Mouse (Mus musculus): Measurements from ENCODE around the gene Gm20431. TPM values are rescaled to one million over a fixed set of nuclear protein-coding genes. Genes with fewer than 3 reads are reported as not detected.

The Gm20431 gene
- polyA plus RNA-seq, 1 experiment from 2014 or later, result 0.63 TPM

GRCm38 (mm10) chr2:167688498-167689451, 27.5 kb upstream of the Gm20431 start, which contains the start of gene Cebpb:
Cebpb (plus strand) TSS chr2:167688915.
- Histone ChIP-seq H3K4me2 (peak within 1 kb of the TSS; percentile 91), H3K9me3 (replicated peaks) (no peaks in the 10 kb centered on the region), H3K36me3 (replicated peaks) (peaks cover 4% of the 10 kb centered on the region; the same call in 1 of the 2 replicates), H3K9ac (peak within 1 kb of the TSS; percentile 64), H3K27ac (replicated peaks) (peak within 1 kb of the TSS; percentile 83), H3K27me3 (peaks cover 63% of the 10 kb centered on the region), H3K4me1 (replicated peaks) (peaks cover 69% of the 10 kb centered on the region), H3K4me3 (replicated peaks) (peak within 1 kb of the TSS; percentile 71)
- under 1% methylated on average over 125 of the region's 147 CpGs for WGBS (ENCODE audit: insufficient replicate concordance)
- ATAC-seq (ENCODE audit: insufficient read depth), result peak; percentile 68

- Histone ChIP-seq H3K4me3 (replicated peaks) (peak overlapping the region; percentile 71), H3K4me1 (replicated peaks) (peaks cover 73% of the 10 kb centered on the region), H3K4me2 (peak overlapping the region; percentile 91), H3K27me3 (peaks cover 63% of the 10 kb centered on the region), H3K36me3 (replicated peaks) (no peaks in the 10 kb centered on the region), H3K9ac (peak overlapping the region; percentile 64), H3K9me3 (replicated peaks) (no peaks in the 10 kb centered on the region), H3K27ac (replicated peaks) (peak overlapping the region; percentile 83)
- peak; percentile 35 for ATAC-seq (ENCODE audit: insufficient read depth)
- WGBS (ENCODE audit: insufficient replicate concordance), result 35% methylated on average over 12 of the region's 12 CpGs
These were observed 26.8 kb upstream of the Gm20431 start for GRCm38 (mm10) chr2:167688126-167688497.

- peak; percentile 19 for ATAC-seq (ENCODE audit: insufficient read depth)
- Histone ChIP-seq H3K27ac (replicated peaks) (peak overlapping the region; percentile 83), H3K4me2 (peak overlapping the region; percentile 91), H3K4me3 (replicated peaks) (peak overlapping the region; percentile 71; the same call in 1 of the 2 replicates), H3K4me1 (replicated peaks) (peaks cover 73% of the 10 kb centered on the region), H3K27me3 (peaks cover 63% of the 10 kb centered on the region), H3K36me3 (replicated peaks) (no peaks in the 10 kb centered on the region), H3K9ac (no peak overlapping the region), H3K9me3 (replicated peaks) (no peaks in the 10 kb centered on the region)
- 36% methylated on average over 11 of the region's 11 CpGs for WGBS (ENCODE audit: insufficient replicate concordance)
These were observed 26.4 kb upstream of the Gm20431 start for GRCm38 (mm10) chr2:167687651-167688101.

- Histone ChIP-seq H3K4me3 (replicated peaks) (no peak overlapping the region), H3K27me3 (peaks cover 63% of the 10 kb centered on the region), H3K9ac (no peak overlapping the region), H3K36me3 (replicated peaks) (no peaks in the 10 kb centered on the region), H3K27ac (replicated peaks) (peak overlapping the region; percentile 83), H3K4me2 (peak overlapping the region; percentile 91), H3K4me1 (replicated peaks) (peaks cover 71% of the 10 kb centered on the region), H3K9me3 (replicated peaks) (no peaks in the 10 kb centered on the region)
- no peak for ATAC-seq (ENCODE audit: insufficient read depth)
- WGBS (ENCODE audit: insufficient replicate concordance), result 74% methylated on average over 4 of the region's 4 CpGs
These were observed 25.9 kb upstream of the Gm20431 start for GRCm38 (mm10) chr2:167687250-167687586.

- no peak overlapping the region for H3K4me3 ChIP-seq (replicated peaks)
- H3K4me2 ChIP-seq, result peak overlapping the region; percentile 91; the same call in 1 of the 2 replicates
- H3K27ac ChIP-seq (replicated peaks), result peak overlapping the region; percentile 83
- no peaks in the 10 kb centered on the region for H3K9me3 ChIP-seq (replicated peaks)
- H3K4me1 ChIP-seq (replicated peaks), result peaks cover 65% of the 10 kb centered on the region
- no peak for ATAC-seq (ENCODE audit: insufficient read depth)
- peaks cover 59% of the 10 kb centered on the region for H3K27me3 ChIP-seq
- H3K9ac ChIP-seq, result no peak overlapping the region
- WGBS (ENCODE audit: insufficient replicate concordance), result 55% methylated on average over 16 of the region's 16 CpGs
- H3K36me3 ChIP-seq (replicated peaks), result no peaks in the 10 kb centered on the region
These were observed 25.3 kb upstream of the Gm20431 start for GRCm38 (mm10) chr2:167686382-167687249.

- peaks cover 51% of the 10 kb centered on the region for H3K27me3 ChIP-seq
- WGBS (ENCODE audit: insufficient replicate concordance), result 61% methylated on average over 3 of the region's 3 CpGs
- H3K4me1 ChIP-seq (replicated peaks), result peaks cover 58% of the 10 kb centered on the region
- no peak for ATAC-seq (ENCODE audit: insufficient read depth)
- no peak overlapping the region for H3K4me2 ChIP-seq
- H3K27ac ChIP-seq (replicated peaks), result no peak overlapping the region
- H3K4me3 ChIP-seq (replicated peaks), result no peak overlapping the region
- H3K9me3 ChIP-seq (replicated peaks), result no peaks in the 10 kb centered on the region
- H3K9ac ChIP-seq, result no peak overlapping the region
- H3K36me3 ChIP-seq (replicated peaks), result no peaks in the 10 kb centered on the region
These were observed 24.6 kb upstream of the Gm20431 start for GRCm38 (mm10) chr2:167685865-167686264.

GRCm38 (mm10) chr2:167685137-167685536, 23.8 kb upstream of the Gm20431 start:
- ATAC-seq (ENCODE audit: insufficient read depth), result no peak
- H3K9me3 ChIP-seq (replicated peaks), result no peaks in the 10 kb centered on the region
- H3K4me3 ChIP-seq (replicated peaks), result no peak overlapping the region
- 7% methylated on average over 8 of the region's 8 CpGs for WGBS (ENCODE audit: insufficient replicate concordance)
- no peak overlapping the region for H3K4me2 ChIP-seq
- no peak overlapping the region for H3K27ac ChIP-seq (replicated peaks)
- H3K9ac ChIP-seq, result no peak overlapping the region
- H3K36me3 ChIP-seq (replicated peaks), result no peaks in the 10 kb centered on the region
- H3K27me3 ChIP-seq, result peaks cover 45% of the 10 kb centered on the region
- H3K4me1 ChIP-seq (replicated peaks), result peaks cover 57% of the 10 kb centered on the region

- ATAC-seq (ENCODE audit: insufficient read depth), result no peak
- peaks cover 31% of the 10 kb centered on the region for H3K27me3 ChIP-seq
- WGBS (ENCODE audit: insufficient replicate concordance), result 75% methylated on average over 3 of the region's 3 CpGs
- H3K4me3 ChIP-seq (replicated peaks), result no peak overlapping the region
- H3K9ac ChIP-seq, result no peak overlapping the region
- peaks cover 51% of the 10 kb centered on the region for H3K4me1 ChIP-seq (replicated peaks)
- H3K36me3 ChIP-seq (replicated peaks), result no peaks in the 10 kb centered on the region
- no peaks in the 10 kb centered on the region for H3K9me3 ChIP-seq (replicated peaks)
- H3K27ac ChIP-seq (replicated peaks), result no peak overlapping the region
- no peak overlapping the region for H3K4me2 ChIP-seq
These were observed 22.4 kb upstream of the Gm20431 start for GRCm38 (mm10) chr2:167683721-167684120.

- Histone ChIP-seq H3K4me1 (replicated peaks) (peaks cover 25% of the 10 kb centered on the region), H3K4me2 (no peak overlapping the region), H3K27ac (replicated peaks) (no peak overlapping the region), H3K36me3 (replicated peaks) (no peaks in the 10 kb centered on the region), H3K9me3 (replicated peaks) (no peaks in the 10 kb centered on the region), H3K27me3 (peaks cover 16% of the 10 kb centered on the region; the same call in 1 of the 2 replicates), H3K9ac (no peak overlapping the region), H3K4me3 (replicated peaks) (no peak overlapping the region)
- no peak for ATAC-seq (ENCODE audit: insufficient read depth)
- WGBS (ENCODE audit: insufficient replicate concordance), result 28% methylated on average over 5 of the region's 5 CpGs
These were observed 19.4 kb upstream of the Gm20431 start for GRCm38 (mm10) chr2:167680657-167681056.

- Histone ChIP-seq H3K9me3 (replicated peaks) (no peaks in the 10 kb centered on the region), H3K9ac (no peak overlapping the region), H3K36me3 (replicated peaks) (no peaks in the 10 kb centered on the region), H3K27me3 (peaks cover 12% of the 10 kb centered on the region; the same call in 1 of the 2 replicates), H3K4me3 (replicated peaks) (no peak overlapping the region), H3K27ac (replicated peaks) (no peak overlapping the region), H3K4me1 (replicated peaks) (peaks cover 23% of the 10 kb centered on the region), H3K4me2 (no peak overlapping the region)
- peak; percentile 70 for ATAC-seq (ENCODE audit: insufficient read depth)
- 1% methylated on average over 13 of the region's 13 CpGs for WGBS (ENCODE audit: insufficient replicate concordance)
These were observed 18.7 kb upstream of the Gm20431 start for GRCm38 (mm10) chr2:167679902-167680430.

Measured in liver, embryonic 15.5 days (tissue).